Mouse (Mus musculus) bone marrow macrophage, adult 2 months (primary cell): ENCODE data around the gene Esr2.

ENCODE experiments used
- CTCF ChIP-seq: IDR thresholded peaks from 2 replicates; pipeline ENCODE4 v1.5.1; 2012; ENCODE audit warnings: low read depth, mild to moderate bottlenecking, low read length, moderate library complexity
- POLR2A ChIP-seq: IDR thresholded peaks from 2 replicates; pipeline ENCODE4 v1.6.1; 2012; ENCODE audit warnings: mild to moderate bottlenecking, low read depth, low read length, borderline replicate concordance

DNA sequence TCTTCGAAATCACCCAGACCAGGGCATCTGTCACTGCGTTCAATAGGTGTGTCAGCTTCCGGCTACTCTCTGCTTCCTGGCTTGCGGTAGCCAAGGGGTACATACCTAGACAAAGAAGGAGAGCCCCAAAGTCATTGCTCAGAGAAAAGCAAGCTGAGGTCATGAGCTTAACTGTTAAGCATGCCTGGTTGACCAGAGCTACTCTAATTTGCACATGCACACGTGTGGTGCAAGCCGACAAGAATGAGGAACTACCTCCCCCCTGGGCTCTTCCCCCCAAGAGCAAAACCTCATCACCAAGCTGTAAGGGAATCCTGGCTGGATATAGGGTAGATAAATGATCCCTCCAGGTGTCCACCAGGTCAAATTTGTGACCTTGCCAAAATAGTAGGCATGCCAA is 53.8 kb downstream of the Esr2 start:
- no peak for TF ChIP-seq CTCF
- no peak for TF ChIP-seq POLR2A
